Mouse (Mus musculus) kidney, embryonic 15.5 days (tissue): ENCODE measurements around the gene Herpud1. TPM values are rescaled to one million over a fixed set of nuclear protein-coding genes. Genes with fewer than 3 reads are reported as not detected.

Experiments used
- ATAC-seq: fragments of 200-750 bp; cut with Nextera tagmentation; replicated peaks from 2 replicates; pipeline ENCODE4 v1.8.0; 2017; ENCODE audit warnings: moderate TSS enrichment; ENCODE audit not compliant: low FRiP score
- H3K27ac ChIP-seq: fragments of 300-500 bp; sonication (generic); 2 replicates; pipeline ENCODE4 v1.5.1; 2015; ENCODE audit warnings: mild to moderate bottlenecking, inconsistent platforms
- H3K27me3 ChIP-seq: fragments of 300-500 bp; sonication (generic); 2 replicates; pipeline ENCODE4 v1.6.1; 2015; ENCODE audit warnings: inconsistent platforms
- H3K36me3 ChIP-seq: fragments of 300-500 bp; sonication (generic); 2 replicates; pipeline ENCODE4 v1.6.1; 2015; ENCODE audit warnings: inconsistent platforms
- H3K4me1 ChIP-seq: fragments of 300-500 bp; sonication (generic); 2 replicates; pipeline ENCODE4 v1.6.1; 2015; ENCODE audit warnings: inconsistent platforms
- H3K4me2 ChIP-seq: fragments of 300-500 bp; sonication (generic); 2 replicates; pipeline ENCODE4 v1.6.1; 2015; ENCODE audit warnings: moderate library complexity, mild to moderate bottlenecking, inconsistent platforms
- H3K4me3 ChIP-seq: fragments of 300-500 bp; sonication (generic); replicated peaks from 2 replicates; pipeline ENCODE4 v1.5.1; 2015; ENCODE audit warnings: mild to moderate bottlenecking, inconsistent platforms
- H3K9ac ChIP-seq: fragments of 300-500 bp; sonication (generic); 2 replicates; pipeline ENCODE4 v1.6.1; 2015; ENCODE audit warnings: mild to moderate bottlenecking, inconsistent platforms
- H3K9me3 ChIP-seq: fragments of 300-500 bp; sonication (generic); replicated peaks from 2 replicates; pipeline ENCODE4 v1.6.1; 2016; ENCODE audit warnings: inconsistent platforms
- WGBS: fragments of 180-500 bp; shearing (Covaris S2); methylation state at CpG from one replicate; pipeline ENCODE4 v1.1.7; 2015; ENCODE audit warnings: mixed read lengths; 5-methylcytosine and 5-hydroxymethylcytosine counted together
- polyA plus RNA-seq: library from polyadenylated mRNA; unstranded; fragments of >200 nt; fragmentation: Nextera tagmentation; extraction: Ambion mirVana; gene quantifications from 2 replicates; pipeline ENCODE4 v1.2.1, GENCODE M21; 2015

Herpud1 gene
- polyA plus RNA-seq, 1 experiment from 2014 or later = 66.7 TPM

GRCm38 (mm10) chr8:94440389-94440788 lies 54.2 kb downstream of the Herpud1 start:
- no peak overlapping the region for H3K4me2 ChIP-seq
- no peak for ATAC-seq
- H3K9ac ChIP-seq = no peak overlapping the region
- peaks cover under 1% of the 10 kb centered on the region; the same call in 1 of the 2 replicates for H3K27me3 ChIP-seq
- no peak overlapping the region for H3K27ac ChIP-seq
- H3K9me3 ChIP-seq = no peaks in the 10 kb centered on the region
- H3K36me3 ChIP-seq = no peaks in the 10 kb centered on the region
- H3K4me3 ChIP-seq = no peak overlapping the region
- no peaks in the 10 kb centered on the region for H3K4me1 ChIP-seq
- WGBS = 78% methylated on average over 1 of the region's 1 CpGs

- H3K9ac ChIP-seq = no peak overlapping the region
- no peaks in the 10 kb centered on the region for H3K36me3 ChIP-seq
- no peaks in the 10 kb centered on the region for H3K4me1 ChIP-seq
- H3K4me2 ChIP-seq = no peak overlapping the region
- 72% methylated on average over 1 of the region's 1 CpGs for WGBS
- H3K4me3 ChIP-seq = no peak overlapping the region
- no peak for ATAC-seq
- no peaks in the 10 kb centered on the region for H3K27me3 ChIP-seq
- H3K27ac ChIP-seq = no peak overlapping the region
- H3K9me3 ChIP-seq = no peaks in the 10 kb centered on the region
Measured at GRCm38 (mm10) chr8:94441686-94442085, 55.4 kb downstream of the Herpud1 start.

GRCm38 (mm10) chr8:94443153-94443552 lies 56.9 kb downstream of the Herpud1 start:
- H3K27me3 ChIP-seq = no peaks in the 10 kb centered on the region
- ATAC-seq = no peak
- H3K4me3 ChIP-seq = no peak overlapping the region
- 87% methylated on average over 3 of the region's 3 CpGs for WGBS
- no peak overlapping the region for H3K4me2 ChIP-seq
- no peak overlapping the region for H3K27ac ChIP-seq
- H3K36me3 ChIP-seq = no peaks in the 10 kb centered on the region
- no peaks in the 10 kb centered on the region for H3K9me3 ChIP-seq
- H3K9ac ChIP-seq = no peak overlapping the region
- no peaks in the 10 kb centered on the region for H3K4me1 ChIP-seq

- Histone ChIP-seq H3K27me3 (no peaks in the 10 kb centered on the region), H3K4me3 (no peak overlapping the region), H3K9me3 (no peaks in the 10 kb centered on the region), H3K9ac (no peak overlapping the region), H3K4me2 (no peak overlapping the region), H3K36me3 (no peaks in the 10 kb centered on the region), H3K4me1 (no peaks in the 10 kb centered on the region), H3K27ac (no peak overlapping the region)
- WGBS = 64% methylated on average over 2 of the region's 2 CpGs
- no peak for ATAC-seq
Measured at GRCm38 (mm10) chr8:94444480-94444879, 58.2 kb downstream of the Herpud1 start.

Other genes with a start within 250 kb of the Herpud1 start
- not detected in 2 replicates for gene Mt4, start 249.2 kb upstream of the Herpud1 start, polyA plus RNA-seq
- gene Mt3, start 233.8 kb upstream of the Herpud1 start, polyA plus RNA-seq = 2.9 and 7.1 TPM in 2 replicates
- gene Mt2, start 213.8 kb upstream of the Herpud1 start, polyA plus RNA-seq = 163 and 178 TPM in 2 replicates
- gene Mt1, start 207.4 kb upstream of the Herpud1 start, polyA plus RNA-seq = 519 and 582 TPM in 2 replicates
- 89.6 and 91.6 TPM in 2 replicates for gene Nup93, start 171.9 kb upstream of the Herpud1 start, polyA plus RNA-seq
- gene Slc12a3, start 57.2 kb upstream of the Herpud1 start, polyA plus RNA-seq = 6.1 and 6.4 TPM in 2 replicates
- gene Nlrc5, start 47.9 kb downstream of the Herpud1 start, polyA plus RNA-seq = 0.22 and 0.27 TPM in 2 replicates
- gene Cpne2, start 146.6 kb downstream of the Herpud1 start, polyA plus RNA-seq = 11.1 and 11.9 TPM in 2 replicates
- 38.3 and 39.8 TPM in 2 replicates for gene Rspry1, start 215.5 kb downstream of the Herpud1 start, polyA plus RNA-seq
- 70.0 and 73.2 TPM in 2 replicates for gene Fam192a, start 215.6 kb downstream of the Herpud1 start, polyA plus RNA-seq